Mouse (Mus musculus): ENCODE measurements around the gene Epb41l4b.

Epb41l4b gene

DNA sequence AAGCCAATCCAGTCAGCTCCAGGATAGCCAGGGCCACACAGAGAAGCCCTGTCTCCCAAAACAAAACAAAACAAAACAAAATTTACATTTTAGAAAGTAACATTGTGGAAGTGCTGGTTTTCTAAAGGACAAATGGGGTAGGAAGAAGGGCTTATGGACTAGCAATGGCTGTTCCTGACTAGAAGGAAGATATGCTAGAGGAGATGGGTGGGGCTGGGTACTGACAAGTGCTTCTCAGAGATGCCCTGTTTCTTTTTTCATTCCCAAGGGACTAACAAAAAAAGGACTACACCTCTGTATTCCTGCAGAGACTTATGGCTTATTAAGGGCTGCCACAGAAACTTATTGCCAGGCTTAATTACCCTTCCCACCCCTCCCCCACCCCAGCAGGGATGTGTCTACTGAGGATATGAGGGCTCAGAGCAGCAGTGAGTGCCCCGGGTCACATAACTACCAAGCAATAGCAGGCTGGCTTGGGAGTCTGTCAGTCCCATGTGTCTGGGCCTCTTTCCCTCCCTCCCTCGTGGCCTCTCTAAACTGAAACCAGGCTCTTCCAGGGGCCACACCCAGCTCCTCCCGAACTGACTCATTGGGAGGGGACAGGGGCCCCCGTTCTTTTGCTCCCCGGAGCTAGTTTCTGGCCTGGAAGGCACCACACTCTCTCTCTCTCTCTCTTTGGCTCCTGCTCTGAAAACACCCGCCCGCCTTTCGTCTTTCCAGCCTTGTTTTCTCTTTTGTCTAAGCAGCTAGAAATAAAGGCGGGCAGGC, 10.0 kb upstream of the Epb41l4b start:
- DNase-seq (ENCODE audit: low read depth, low spot score): no peak

DNA sequence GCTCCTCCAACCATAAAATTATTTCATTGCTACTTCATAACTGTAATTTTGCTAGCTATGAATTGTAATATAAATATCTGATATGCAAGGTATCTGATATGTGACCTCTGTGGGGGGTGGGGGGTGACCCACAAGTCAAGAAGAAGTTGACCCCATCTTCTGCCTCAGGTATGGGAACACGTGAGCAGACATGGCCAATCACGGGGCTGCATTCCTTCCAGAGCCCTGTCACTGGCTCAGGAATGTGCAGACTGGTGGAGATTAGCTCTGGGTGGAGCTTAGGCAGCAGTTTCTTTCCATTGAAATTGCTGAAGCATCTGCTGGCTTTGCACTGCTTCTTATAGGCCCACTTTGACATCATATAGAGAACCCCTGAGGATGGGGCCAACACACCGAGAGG, 4.9 kb upstream of the Epb41l4b start:
- no peak for DNase-seq (ENCODE audit: low read depth, low spot score)

DNA sequence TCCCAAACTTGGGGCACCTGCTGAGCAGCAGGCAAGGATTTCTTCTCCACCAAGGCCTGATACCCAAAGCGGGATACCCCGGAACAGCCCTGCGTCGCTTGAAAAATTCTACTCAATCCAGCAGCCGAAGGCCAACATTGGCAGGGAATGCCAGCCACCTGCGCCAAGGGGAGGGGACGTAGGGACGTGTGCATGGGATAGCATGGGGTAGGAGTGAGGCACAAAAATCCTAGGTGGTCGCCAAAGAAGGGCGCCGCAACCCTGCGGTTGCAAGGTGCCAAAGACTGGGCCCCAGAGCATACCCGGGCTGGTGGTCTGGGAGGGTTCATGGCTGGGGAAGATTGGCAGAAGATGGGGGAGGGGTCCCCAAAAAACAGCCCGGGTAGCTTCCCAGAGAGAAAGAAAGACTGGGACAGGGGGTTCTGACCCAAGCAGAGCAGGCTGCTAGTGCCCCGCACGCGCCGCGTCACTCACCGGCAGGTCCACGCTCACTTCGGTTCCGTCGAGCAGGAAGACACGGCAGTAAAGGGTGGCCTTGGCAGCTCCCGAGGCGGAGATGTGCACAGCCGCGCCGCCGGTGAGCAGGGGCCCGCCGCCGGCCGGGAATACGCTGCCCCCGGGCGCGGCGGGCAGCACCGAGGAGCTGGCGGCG, 737 bp downstream of the Epb41l4b start:
- no peak for DNase-seq (ENCODE audit: low read depth, low spot score)

DNA sequence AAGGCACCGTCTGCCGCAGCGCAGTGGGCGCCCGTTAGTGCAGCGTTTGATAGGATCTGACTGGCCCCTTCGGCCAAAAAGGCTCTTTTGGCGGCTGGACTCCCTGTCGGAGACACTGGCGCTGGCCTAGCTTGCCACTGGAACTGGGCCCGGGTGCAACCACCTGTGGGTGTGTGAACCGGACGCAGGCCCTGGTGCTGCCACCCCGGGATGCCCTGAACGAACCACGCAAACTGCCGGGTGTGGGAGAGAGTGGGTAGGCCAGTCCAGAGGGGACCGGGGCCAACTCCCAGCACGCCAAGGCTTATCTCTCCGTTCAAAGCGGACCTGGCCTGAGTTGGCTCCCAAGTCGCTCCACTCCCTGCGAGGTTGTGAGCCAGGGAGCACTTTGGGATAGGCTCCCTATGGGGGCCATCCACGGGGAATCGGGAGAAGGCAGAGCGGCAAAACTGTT, 1.3 kb downstream of the Epb41l4b start:
- no peak for DNase-seq (ENCODE audit: low read depth, low spot score)

DNA sequence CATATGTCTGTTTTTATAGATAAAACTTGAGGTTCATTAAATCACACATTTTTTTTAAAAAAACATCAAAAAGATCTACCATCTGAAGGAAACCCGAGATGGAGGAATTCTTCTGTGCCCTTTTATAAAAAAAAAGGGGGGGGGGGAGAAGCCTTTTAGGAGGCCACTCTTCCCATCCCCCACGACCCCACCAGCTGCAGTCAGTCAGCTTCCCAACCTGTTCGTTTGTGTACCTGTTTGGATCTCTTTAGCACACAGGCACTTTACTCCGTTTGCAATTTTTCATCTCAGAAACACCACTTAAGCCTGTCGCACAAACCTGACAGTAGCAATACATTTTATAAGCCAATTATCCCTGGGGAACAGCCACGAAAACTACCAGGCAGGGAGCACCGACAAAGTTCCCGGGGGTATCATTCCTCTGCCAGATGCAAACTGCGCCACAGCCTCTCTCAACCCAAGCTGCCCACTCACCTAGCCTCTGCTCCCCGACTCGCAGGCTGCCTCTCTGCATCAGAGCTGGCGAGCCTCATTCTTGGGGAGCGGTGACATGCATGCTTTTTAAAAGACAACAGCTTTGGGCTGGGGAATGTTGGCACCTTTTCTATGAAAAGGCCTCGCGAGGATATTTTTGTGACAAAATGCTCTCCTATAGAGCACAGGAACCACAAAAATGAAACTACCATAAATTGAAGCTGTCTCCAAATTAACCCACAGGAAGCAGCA, 2.1 kb downstream of the Epb41l4b start:
- DNase-seq (ENCODE audit: low read depth, low spot score): no peak

DNA sequence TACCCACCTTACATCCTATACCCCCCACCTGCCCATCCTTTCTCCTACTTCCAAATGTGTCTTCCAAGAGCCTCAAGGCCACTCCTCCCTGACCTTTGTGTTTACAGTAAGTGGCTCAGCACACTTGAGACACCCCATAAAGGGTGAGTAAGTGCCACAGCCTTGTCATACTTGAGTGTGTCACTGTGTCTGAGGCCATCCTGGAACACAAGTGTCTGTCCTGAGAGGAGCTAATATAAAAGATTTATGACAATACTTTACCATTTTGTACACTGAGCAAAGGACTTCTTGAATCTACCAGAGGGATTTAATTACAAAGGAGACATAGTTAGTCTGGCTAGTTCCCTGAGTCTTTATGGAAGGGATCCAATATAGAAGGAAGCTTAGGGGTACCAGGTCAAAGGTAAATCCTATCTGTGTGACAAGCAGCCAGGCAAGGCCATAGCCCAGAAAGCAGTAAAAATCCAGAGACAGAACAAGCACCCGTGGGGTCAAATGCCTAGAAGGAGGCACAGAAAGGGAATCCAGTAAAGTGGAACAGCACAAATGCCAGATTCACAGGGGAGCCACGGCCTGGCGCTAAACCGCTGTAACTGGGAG, 2.9 kb downstream of the Epb41l4b start:
- no peak for DNase-seq (ENCODE audit: low read depth, low spot score)

DNA sequence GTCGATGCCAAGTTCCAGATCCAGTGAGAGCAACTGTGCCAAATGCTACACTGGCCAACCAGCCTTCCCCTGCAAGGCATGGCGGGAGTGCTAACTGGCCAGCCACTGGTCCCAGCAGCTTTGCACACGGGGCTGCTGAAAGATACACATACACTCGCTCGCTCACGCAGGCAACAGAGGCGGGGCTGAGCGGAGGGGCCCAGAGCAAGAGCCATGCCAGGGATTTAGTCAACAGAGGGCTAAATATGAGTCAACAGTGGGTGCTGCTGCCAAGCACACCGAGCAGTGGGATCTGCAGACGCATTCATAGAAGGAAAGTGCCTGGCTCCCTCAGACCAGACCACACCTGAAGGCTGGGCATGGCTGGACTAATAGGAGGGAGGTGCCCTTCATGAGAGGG, 3.8 kb downstream of the Epb41l4b start:
- DNase-seq (ENCODE audit: low read depth, low spot score): no peak

DNA sequence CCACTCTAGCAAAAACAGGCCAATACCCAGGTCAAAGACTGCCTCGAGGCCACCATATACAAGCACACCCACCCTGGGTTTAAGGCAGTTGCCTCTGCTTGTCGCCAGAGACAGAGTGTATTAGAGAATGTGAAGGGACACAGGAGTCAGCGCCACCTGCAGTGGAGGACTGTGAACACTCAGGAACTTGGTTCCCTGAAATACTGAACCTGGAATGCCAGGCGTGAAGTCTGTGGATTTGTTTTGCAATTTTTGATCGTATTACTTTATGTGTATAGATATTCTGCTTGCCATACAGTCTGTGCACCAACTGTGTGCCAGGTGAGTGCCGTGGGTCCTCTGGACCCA, 5.2 kb downstream of the Epb41l4b start:
- no peak for DNase-seq (ENCODE audit: low read depth, low spot score)

DNA sequence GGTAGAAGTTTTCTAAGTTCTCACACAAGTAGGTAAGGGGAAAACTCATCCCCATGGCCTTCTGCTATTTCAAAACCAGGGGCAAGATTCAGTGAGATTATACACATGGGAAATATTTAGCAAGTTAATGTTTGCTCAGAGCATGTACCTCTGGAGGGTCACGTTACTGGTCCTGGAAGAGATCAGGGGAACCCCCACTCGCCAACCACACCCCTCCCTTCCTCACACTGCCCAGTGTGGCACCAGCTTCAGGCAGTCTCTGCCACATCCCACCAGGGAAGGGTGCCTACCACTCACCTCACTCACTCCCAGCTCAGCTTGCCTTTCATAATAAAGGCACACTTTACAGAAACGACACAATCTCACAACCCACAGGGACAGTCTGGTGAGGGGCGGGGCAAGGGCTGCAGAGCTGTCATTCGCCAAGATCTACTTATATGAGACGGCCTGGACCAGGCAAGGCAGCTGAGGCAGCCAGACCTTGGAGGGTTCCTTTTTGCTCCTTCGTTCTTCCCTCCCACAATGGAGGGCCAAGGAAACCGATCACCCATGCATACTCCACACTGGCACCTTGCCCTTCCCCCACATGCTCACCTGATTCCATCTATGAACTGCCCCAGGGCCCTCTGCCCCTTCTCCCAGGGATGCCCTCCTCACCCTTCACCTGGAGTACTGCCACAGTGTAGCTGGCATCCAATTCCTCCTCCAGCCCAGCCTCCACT, 5.7 kb downstream of the Epb41l4b start:
- DNase-seq (ENCODE audit: low read depth, low spot score): no peak

DNA sequence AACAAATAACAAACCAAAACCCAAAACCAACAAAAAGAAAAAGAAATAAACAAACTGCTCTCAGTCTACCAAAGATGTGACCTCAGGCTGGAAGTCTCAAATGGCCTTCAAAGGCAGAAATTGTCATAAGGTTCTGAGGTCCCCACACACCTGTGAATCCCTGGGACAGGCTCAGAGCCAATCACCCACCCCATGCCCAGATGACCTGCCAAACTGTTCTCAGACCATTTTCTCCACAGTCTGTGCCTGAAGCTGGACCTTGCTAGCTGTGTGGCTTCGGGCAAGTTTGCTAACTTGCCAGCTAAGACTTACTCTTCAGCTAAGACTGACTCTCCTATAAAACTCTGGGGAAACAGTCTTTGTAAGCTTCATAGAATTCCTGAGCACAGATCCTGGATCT, 7.8 kb downstream of the Epb41l4b start:
- DNase-seq (ENCODE audit: low read depth, low spot score): no peak

DNA sequence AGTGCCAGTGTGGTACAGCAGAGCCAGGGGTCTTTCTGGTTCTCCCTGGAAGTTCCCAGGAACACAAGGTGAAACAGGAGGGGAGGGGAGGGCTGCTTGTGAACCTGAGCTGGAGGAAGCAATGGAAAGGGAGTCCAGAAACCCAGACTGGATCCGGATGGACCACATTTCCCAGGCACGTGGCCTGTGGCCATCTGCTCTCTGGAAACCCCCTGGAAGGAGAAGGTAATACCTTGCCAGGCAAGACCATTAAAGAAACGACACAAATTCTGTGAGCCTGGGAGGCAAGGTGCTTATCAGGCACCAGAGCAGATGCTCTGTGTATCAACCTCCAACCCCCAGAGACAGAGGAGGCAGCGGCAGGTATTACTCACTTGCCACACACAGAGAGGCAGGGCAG, 8.7 kb downstream of the Epb41l4b start:
- no peak for DNase-seq (ENCODE audit: low read depth, low spot score)

DNA sequence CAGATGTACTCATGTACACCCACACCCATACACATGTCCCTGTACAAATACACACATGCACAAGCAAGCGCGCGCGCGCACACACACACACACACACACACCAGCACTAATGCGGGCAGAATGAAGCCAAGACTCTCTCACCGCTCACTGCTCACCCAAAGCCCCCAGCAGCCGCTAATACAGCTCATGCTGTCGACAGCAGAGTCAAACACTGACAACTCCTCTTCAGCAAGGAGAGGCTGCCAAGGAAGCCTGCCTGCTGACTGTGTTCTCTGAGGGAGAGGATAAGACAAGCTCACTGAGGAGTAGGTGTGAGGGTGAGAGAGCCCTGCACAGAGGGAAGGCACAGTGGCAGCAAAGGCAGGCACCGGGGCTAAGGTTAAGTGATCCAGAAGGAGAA, 11.4 kb downstream of the Epb41l4b start:
- no peak for DNase-seq (ENCODE audit: low read depth, low spot score)

DNA sequence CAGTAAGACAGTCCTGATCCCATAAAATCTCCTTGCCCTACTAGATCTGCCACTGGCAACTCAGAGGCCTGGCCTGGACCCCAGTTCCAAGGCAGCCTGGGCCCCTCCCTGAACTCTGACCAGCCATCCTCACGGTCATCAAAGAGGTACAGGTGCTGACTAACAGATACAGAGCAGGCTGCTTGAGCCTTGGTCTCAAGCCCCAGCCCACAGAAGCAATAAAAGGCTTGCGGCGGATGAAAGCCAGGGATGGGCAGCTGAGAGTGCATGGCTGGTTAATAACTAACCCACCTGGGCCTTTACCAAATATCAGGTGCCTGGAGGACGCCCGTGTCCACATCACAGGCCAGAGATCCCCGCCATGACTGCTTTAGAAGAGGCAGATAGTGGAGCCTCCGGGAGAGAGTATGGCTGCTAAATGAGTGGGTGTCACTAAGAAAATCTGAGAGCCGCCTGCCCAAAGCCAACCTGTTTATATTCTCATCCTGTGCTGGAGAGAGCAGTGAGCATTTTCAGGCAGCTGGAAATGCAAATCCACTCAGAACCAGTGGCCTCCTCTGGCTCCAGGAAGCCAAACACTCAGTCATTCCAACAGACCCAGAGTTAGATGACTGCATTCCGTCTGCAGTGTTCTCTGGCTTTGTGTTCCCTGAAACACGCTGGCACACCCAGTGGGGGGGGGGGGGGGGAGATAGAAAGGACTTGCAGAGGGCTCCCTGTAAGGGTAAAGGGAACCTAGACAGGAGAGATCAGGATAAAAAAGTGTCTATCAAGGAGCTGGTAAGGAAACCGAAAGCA, 13.3 kb downstream of the Epb41l4b start:
- no peak for DNase-seq (ENCODE audit: low read depth, low spot score)

DNA sequence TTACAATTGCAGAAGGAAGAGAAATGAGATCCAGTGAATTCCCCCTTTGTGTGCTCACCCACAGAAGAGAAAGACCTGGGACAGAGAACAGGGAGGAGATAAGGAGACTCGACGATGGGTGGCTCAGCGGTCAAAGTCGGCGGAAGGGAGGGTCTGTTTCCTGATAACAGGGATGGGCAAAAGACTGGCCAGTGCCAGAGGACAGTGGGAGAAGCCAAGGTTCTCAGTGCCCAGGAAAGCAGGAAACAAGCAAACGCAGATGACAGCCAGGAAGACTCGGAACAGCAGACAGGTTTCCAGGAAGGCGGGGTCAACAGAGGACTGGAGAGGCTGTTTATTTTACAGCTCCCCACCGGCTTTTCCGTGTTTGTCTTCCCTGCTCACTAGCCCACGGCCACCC, 20.2 kb downstream of the Epb41l4b start:
- no peak for DNase-seq (ENCODE audit: low read depth, low spot score)

DNA sequence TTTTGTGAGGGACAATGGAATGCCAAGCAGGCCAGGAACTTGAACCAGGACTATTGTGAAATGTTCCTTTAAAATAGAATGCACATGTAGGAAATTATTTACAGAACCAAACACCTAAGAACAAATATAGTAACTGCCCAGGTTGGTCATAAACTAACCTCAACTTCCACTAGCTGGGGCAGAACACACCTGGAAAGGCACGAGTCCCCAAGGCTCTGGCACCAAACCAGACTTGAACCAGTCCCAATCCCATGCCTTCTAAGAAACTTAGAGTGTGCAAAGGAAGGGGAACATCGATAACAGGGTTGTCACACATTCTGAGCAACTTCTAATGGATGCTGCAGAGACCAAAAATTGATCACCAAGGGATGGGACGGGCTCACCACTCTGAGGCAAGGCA, 21.1 kb downstream of the Epb41l4b start:
- no peak for DNase-seq (ENCODE audit: low read depth, low spot score)

DNA sequence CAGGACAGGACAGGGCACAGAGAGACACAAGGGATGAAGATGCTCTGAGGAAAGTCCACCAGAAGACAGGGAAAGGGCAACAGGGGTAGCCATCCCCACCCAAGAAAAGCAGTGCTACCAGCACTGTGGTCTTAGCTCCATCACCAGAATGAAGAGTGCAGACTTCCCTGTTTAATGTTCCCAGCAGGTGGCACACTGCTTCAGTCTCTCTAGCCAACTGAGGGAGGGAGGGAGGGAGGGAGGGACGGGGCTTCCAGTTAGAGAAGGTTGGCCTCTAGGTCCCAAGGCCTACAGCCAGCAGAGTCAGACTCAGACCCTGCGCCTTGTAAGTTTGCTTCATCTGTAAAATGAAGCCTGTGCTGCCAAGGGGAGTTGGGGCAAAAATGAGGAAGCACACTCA, 22.7 kb downstream of the Epb41l4b start:
- DNase-seq (ENCODE audit: low read depth, low spot score): no peak

DNA sequence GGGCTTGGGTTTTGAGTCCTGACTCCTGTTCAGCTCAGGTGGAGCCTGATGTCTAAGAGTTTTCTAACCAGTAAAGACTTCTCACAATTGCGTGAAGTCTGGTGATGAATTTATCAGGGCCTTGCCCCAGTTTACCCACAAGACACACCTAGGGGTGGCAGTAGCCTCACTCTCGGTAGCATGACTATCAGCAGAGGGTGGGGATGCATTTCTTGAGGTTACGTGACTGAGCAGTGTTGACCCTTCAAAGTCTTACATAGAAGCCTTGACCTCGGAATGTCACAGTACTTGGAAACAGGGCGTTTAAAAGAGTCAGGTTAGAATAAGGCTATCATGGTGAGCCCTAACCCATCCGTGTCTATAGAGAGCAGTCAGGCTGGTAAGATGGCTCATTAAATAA, 23.3 kb downstream of the Epb41l4b start:
- DNase-seq (ENCODE audit: low read depth, low spot score): no peak

DNA sequence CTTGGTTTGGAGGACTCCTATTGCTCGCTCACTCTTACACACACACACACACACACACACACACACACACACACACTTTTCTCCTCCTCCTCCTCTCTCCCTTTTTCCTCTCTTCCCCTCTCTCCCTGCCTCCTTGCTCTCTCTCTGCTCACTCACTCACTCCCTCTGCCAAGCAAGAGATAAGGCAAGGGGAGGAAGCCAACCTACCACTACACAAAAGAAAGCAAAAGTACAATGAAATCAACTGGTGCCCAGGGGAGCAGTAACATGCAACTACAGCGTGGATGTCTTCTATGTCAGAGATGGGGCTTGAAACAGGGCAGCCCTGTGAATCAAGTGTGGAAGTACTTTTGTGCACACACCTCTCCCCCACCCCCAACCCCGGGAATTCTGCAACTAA, 24.4 kb downstream of the Epb41l4b start:
- DNase-seq (ENCODE audit: low read depth, low spot score): no peak

DNA sequence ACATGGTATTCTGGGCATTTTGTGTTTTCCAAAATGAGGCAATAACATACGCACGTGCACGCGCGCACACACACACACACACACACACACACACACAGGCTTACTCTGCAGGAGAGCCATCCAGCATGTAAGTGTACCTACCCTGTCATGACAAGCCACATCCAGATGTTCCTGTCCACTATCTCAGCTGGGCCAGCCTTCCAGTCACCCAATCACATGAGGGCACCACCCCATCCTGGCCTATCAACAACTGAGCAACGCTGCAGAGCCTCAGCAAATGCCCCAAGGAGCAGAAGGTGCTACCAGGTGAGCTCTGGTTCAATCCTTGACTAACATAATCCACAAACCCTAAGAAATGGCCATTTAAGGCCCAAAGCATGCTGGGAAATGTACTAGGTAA, 27.0 kb downstream of the Epb41l4b start:
- no peak for DNase-seq (ENCODE audit: low read depth, low spot score)

DNA sequence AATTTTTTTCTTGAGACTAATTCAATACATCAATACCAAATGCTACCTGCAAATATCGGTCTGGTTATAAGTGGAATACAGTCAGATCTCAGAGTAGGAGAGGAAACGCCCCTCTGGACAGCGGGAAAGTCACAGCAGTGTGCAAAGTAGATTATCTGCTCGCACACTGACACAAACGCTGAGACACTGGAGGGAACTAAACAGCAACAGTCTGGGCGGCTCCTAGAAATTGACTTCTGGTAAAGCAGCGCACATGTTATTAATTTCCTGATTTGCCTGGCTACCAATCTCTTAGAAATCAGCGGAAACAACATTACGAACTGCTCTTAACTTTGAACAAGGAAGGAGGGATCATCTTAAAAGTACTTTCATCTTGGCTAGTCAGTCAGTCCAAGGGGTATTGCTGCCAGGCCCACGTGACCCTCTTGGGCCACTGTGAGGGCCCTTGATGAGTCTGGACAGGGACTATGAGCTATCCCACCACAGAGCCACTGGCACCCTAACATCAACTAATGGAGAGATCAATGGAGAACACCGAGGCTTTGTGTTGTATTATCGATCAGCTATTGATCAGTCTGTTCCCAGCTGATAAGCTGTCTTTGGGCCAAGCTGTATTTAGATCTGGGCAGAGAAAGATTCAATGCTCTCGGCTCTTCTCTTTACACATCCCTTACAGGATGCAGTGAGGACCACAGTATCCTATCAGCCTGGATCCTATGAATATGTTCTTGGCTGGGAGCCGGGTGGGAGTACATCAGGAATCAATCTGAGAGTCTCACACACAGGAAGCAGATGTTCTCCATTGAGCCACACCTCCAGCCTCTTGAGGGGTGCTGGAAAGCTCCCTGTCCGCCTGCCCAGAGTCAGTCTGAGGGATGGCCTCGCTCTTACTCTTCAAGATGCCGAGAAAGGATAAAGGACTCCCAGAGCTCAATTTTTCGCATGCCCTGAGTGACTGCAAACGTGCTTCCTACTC, 28.3 kb downstream of the Epb41l4b start:
- no peak for DNase-seq (ENCODE audit: low read depth, low spot score)
